Mouse (Mus musculus) hindbrain, embryonic 14.5 days (tissue): ENCODE data around the gene Col28a1. TPM values are rescaled to one million over a fixed set of nuclear protein-coding genes. Genes with fewer than 3 reads are reported as not detected.

Experiments used
- ATAC-seq: fragments of 200-750 bp; cut with Nextera tagmentation; 2 replicates; pipeline ENCODE4 v1.8.0; 2017; ENCODE audit warnings: moderate number of reproducible peaks, mild to moderate bottlenecking, moderate TSS enrichment, moderate library complexity; ENCODE audit not compliant: low FRiP score
- DNase-seq: peaks from one replicate; pipeline ENCODE4 v3.0.0-alpha.2; 2015; ENCODE audit warnings: low spot score
- H3K27ac ChIP-seq: fragments of 300-500 bp; sonication (generic); 2 replicates; pipeline ENCODE4 v1.5.1; 2014; ENCODE audit warnings: mild to moderate bottlenecking, moderate library complexity
- H3K27me3 ChIP-seq: fragments of 300-500 bp; sonication (generic); 2 replicates; pipeline ENCODE4 v1.6.1; 2014; ENCODE audit warnings: mild to moderate bottlenecking, low read length, mixed read lengths; ENCODE audit not compliant: control insufficient read depth, insufficient read depth
- H3K36me3 ChIP-seq: fragments of 300-500 bp; sonication (generic); replicated peaks from 2 replicates; pipeline ENCODE4 v1.6.1; 2014; ENCODE audit not compliant: control insufficient read depth, insufficient read depth
- H3K4me1 ChIP-seq: fragments of 300-500 bp; sonication (generic); replicated peaks from 2 replicates; pipeline ENCODE4 v1.6.1; 2014; ENCODE audit warnings: antibody characterized with exemption, low read length, mixed read lengths; ENCODE audit not compliant: control insufficient read depth, insufficient read depth
- H3K4me2 ChIP-seq: fragments of 300-500 bp; sonication (generic); replicated peaks from 2 replicates; pipeline ENCODE4 v1.6.1; 2014; ENCODE audit warnings: mild to moderate bottlenecking, moderate library complexity
- H3K4me3 ChIP-seq: fragments of 300-500 bp; sonication (generic); replicated peaks from 2 replicates; pipeline ENCODE4 v1.5.1; 2014; ENCODE audit warnings: mild to moderate bottlenecking, low read length
- H3K9ac ChIP-seq: fragments of 300-500 bp; sonication (generic); 2 replicates; pipeline ENCODE4 v1.6.1; 2014
- H3K9me3 ChIP-seq: fragments of 300-500 bp; sonication (generic); 2 replicates; pipeline ENCODE4 v1.6.1; 2016; ENCODE audit warnings: low read length; ENCODE audit not compliant: control insufficient read depth
- WGBS: fragments of 180-500 bp; shearing (Covaris S2); extraction: QIAGEN DNeasy Blood & Tissue Kit; methylation state at CpG from one replicate; pipeline ENCODE4 v1.1.7; 2014; 5-methylcytosine and 5-hydroxymethylcytosine counted together
- polyA plus RNA-seq: library from polyadenylated mRNA; unstranded; fragments of >200 nt; fragmentation: Nextera tagmentation; extraction: Ambion mirVana; gene quantifications from 2 replicates; pipeline ENCODE4 v1.2.1, GENCODE M21; 2014

Gene Col28a1
- polyA plus RNA-seq, 1 experiment from 2014 or later = 0.64 TPM

DNA sequence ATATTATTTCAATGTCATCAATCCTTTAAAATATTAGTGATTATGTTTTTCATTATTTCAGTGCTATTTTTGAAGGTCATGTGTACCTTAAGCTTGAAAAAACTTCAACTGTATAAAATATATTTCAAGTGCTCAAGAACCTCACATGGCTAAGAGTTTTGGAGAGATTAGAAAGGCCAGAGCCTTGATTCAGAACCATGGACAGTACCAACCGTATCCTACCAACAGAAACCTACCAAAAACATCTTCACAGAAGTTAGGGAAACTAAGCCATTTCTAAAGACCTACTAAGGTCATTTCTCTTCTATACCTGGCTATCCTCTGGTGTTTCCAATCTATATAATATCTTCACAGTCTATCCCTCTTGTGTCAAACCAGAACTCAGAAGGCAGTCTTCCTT, 50.5 kb downstream of the Col28a1 start:
- ATAC-seq = no peak
- no peak overlapping the region for H3K9ac ChIP-seq

DNA sequence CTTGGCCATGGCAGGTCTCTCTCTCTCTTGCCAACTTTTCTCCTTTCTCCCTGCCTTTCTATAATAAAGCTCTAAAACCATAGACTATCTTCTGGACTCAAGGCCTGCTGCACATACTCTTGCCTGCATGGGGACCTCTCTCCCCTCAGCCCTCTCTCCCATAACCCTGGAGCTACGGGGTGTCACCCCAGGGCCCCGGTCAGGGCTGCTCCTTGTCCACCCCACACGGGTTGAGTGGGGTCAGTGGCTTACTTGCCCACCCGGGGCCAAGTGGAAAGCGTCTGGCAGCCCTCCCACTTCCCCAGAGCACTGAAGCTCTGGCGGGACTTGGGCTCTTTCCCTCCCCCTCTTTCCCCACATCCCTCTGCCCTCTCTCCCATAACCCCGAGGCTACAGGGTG, 62.3 kb downstream of the Col28a1 start:
- 75% methylated on average over 7 of the region's 7 CpGs for WGBS
- H3K27me3 ChIP-seq = no peaks in the 10 kb centered on the region
- no peak overlapping the region for H3K9ac ChIP-seq
- H3K4me1 ChIP-seq = no peaks in the 10 kb centered on the region
- ATAC-seq (no peak), DNase-seq (no peak)
- H3K4me2 ChIP-seq = no peak overlapping the region
- H3K27ac ChIP-seq = no peak overlapping the region
- H3K36me3 ChIP-seq = no peaks in the 10 kb centered on the region
- no peak overlapping the region for H3K4me3 ChIP-seq
- no peaks in the 10 kb centered on the region for H3K9me3 ChIP-seq

More for the DNA sequence above, 50.5 kb downstream of the Col28a1 start:
- H3K27me3 ChIP-seq = no peaks in the 10 kb centered on the region
- no peak overlapping the region for H3K4me3 ChIP-seq
- no peaks in the 10 kb centered on the region for H3K9me3 ChIP-seq
- no peaks in the 10 kb centered on the region for H3K4me1 ChIP-seq
- no peak overlapping the region for H3K4me2 ChIP-seq
- DNase-seq = no peak
- no peak overlapping the region for H3K27ac ChIP-seq
- 42% methylated on average over 1 of the region's 1 CpGs for WGBS
- no peaks in the 10 kb centered on the region for H3K36me3 ChIP-seq

GRCm38 (mm10) chr6:8128164-8128563, 64.3 kb downstream of the Col28a1 start:
- no peak for ATAC-seq
- no peaks in the 10 kb centered on the region for H3K9me3 ChIP-seq
- H3K36me3 ChIP-seq = no peaks in the 10 kb centered on the region
- H3K27me3 ChIP-seq = no peaks in the 10 kb centered on the region
- no peaks in the 10 kb centered on the region for H3K4me1 ChIP-seq
- no peak overlapping the region for H3K4me3 ChIP-seq
- no peak overlapping the region for H3K4me2 ChIP-seq
- H3K9ac ChIP-seq = no peak overlapping the region
- no peak overlapping the region for H3K27ac ChIP-seq
- 92% methylated on average over 1 of the region's 1 CpGs for WGBS
- DNase-seq = no peak

GRCm38 (mm10) chr6:8126545-8126944, 65.9 kb downstream of the Col28a1 start:
- no peak overlapping the region for H3K4me2 ChIP-seq
- no peaks in the 10 kb centered on the region for H3K36me3 ChIP-seq
- ATAC-seq (no peak), DNase-seq (no peak)
- no peaks in the 10 kb centered on the region for H3K27me3 ChIP-seq
- H3K9me3 ChIP-seq = no peaks in the 10 kb centered on the region
- H3K27ac ChIP-seq = no peak overlapping the region
- 35% methylated on average over 3 of the region's 3 CpGs for WGBS
- H3K4me1 ChIP-seq = no peaks in the 10 kb centered on the region
- H3K9ac ChIP-seq = no peak overlapping the region
- no peak overlapping the region for H3K4me3 ChIP-seq

DNA sequence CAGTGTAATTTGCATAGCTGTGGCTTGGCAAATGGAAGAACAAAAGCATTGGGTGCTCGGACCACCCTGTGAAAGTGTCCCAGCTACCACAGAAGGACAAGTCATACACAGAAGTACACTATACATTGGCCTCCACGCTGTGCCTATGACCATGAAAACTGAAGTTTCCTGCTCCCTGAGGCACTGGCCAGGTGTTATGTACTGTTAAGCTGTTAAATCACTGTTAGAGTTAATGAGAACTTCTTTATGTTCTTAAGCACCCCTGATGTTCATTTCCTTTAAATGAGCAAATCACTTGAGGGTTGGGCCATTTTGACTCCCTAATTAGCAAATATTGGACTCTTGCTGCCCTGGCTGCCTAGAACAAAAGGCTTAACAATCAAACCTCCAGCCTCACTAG, 73.3 kb downstream of the Col28a1 start:
- H3K4me3 ChIP-seq = no peak overlapping the region
- WGBS = 72% methylated on average over 2 of the region's 2 CpGs
- H3K36me3 ChIP-seq = no peaks in the 10 kb centered on the region
- no peak overlapping the region for H3K4me2 ChIP-seq
- no peak for ATAC-seq
- no peaks in the 10 kb centered on the region for H3K27me3 ChIP-seq
- no peaks in the 10 kb centered on the region for H3K4me1 ChIP-seq
- no peak overlapping the region for H3K9ac ChIP-seq
- no peak for DNase-seq
- no peaks in the 10 kb centered on the region for H3K9me3 ChIP-seq
- H3K27ac ChIP-seq = no peak overlapping the region

GRCm38 (mm10) chr6:8118577-8118976, 73.8 kb downstream of the Col28a1 start:
- Histone ChIP-seq H3K4me3 (no peak overlapping the region), H3K4me2 (no peak overlapping the region), H3K27me3 (no peaks in the 10 kb centered on the region), H3K9me3 (no peaks in the 10 kb centered on the region), H3K4me1 (no peaks in the 10 kb centered on the region), H3K27ac (no peak overlapping the region), H3K36me3 (no peaks in the 10 kb centered on the region), H3K9ac (no peak overlapping the region)
- DNase-seq (no peak), ATAC-seq (no peak)
- 94% methylated on average over 2 of the region's 2 CpGs for WGBS

DNA sequence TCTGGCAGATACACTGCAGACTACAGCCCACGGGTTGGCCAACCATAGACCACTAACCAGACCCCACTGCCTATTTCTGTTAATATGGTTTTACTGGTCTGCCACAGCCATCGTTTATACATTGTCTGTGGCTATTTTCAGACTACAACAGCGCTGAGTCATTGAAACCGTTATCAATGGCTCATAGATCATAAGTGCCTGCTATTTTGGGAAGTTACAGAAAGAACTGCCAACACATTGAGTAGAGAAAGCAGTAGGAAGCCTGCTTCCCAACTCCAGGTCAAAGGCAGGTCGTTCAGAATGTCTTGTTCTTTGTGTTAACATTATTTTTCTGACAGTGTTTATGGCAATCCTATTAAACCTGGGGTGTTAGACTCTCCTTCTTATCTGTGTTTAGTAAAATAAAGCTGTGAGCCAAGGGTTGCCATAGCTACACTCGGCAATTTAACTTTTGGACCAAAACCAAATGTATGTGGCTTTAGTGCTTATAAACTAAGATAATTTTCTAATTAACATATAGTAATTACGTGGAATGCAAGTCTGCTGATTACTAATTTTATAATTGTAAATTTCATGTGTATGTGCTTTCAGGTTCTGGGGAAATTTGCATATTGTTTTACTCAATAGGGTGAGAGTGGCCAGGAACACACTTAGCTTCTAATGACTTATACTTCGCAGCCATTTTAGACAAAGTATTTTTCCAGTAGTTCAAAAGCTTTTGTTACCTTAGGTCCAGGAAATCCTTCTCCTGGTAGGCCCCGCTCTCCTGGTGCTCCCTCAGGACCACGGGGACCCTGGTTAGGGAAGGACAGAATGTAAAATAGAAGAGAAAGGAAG, 86.3 kb downstream of the Col28a1 start:
- H3K4me3 ChIP-seq = no peak overlapping the region
- H3K27ac ChIP-seq = no peak overlapping the region
- no peaks in the 10 kb centered on the region for H3K27me3 ChIP-seq
- WGBS = 77% methylated on average over 10 of the region's 10 CpGs
- H3K9me3 ChIP-seq = no peaks in the 10 kb centered on the region
- H3K4me1 ChIP-seq = no peaks in the 10 kb centered on the region
- no peak overlapping the region for H3K4me2 ChIP-seq
- DNase-seq (no peak), ATAC-seq (no peak)
- H3K9ac ChIP-seq = no peak overlapping the region
- no peaks in the 10 kb centered on the region for H3K36me3 ChIP-seq

DNA sequence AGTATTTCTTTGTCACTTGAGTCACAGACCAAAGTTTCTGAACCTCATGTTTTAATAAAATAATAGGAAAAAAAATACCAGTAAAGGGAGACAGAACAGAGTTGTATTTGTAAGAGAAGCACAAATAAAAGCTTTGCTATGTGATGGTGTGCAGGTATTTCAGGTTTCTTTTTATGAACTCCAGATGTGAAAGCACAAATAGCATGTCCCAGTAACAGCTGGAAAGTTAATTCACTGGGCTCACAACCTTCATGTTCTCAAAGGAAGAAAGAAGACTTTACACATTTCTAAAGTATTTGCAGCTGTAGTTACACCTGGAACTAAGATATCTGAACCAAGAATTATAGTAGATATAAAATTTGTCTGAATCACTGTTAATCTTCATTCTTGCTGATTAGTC, 91.2 kb downstream of the Col28a1 start:
- H3K9me3 ChIP-seq = no peaks in the 10 kb centered on the region
- H3K27me3 ChIP-seq = no peaks in the 10 kb centered on the region
- H3K4me3 ChIP-seq = no peak overlapping the region
- H3K36me3 ChIP-seq = no peaks in the 10 kb centered on the region
- H3K9ac ChIP-seq = no peak overlapping the region
- DNase-seq (no peak), ATAC-seq (no peak)
- H3K4me2 ChIP-seq = no peak overlapping the region
- no peak overlapping the region for H3K27ac ChIP-seq
- no peaks in the 10 kb centered on the region for H3K4me1 ChIP-seq

- no peaks in the 10 kb centered on the region for H3K9me3 ChIP-seq
- H3K27ac ChIP-seq = no peak overlapping the region
- H3K27me3 ChIP-seq = no peaks in the 10 kb centered on the region
- no peaks in the 10 kb centered on the region for H3K36me3 ChIP-seq
- H3K4me2 ChIP-seq = no peak overlapping the region
- 64% methylated on average over 3 of the region's 3 CpGs for WGBS
- no peak overlapping the region for H3K9ac ChIP-seq
- no peak overlapping the region for H3K4me3 ChIP-seq
- ATAC-seq = no peak
- H3K4me1 ChIP-seq = no peaks in the 10 kb centered on the region
- DNase-seq = no peak
Measured at GRCm38 (mm10) chr6:8095856-8096255, 96.6 kb downstream of the Col28a1 start.
